Mouse (Mus musculus) T-cell, adult 2 months (primary cell): ENCODE results near the gene Tmem63a.

Experiments
- DNase-seq: peaks from one replicate; pipeline ENCODE4 v3.0.0; 2022; ENCODE audit warnings: low spot score

Tmem63a gene

DNA sequence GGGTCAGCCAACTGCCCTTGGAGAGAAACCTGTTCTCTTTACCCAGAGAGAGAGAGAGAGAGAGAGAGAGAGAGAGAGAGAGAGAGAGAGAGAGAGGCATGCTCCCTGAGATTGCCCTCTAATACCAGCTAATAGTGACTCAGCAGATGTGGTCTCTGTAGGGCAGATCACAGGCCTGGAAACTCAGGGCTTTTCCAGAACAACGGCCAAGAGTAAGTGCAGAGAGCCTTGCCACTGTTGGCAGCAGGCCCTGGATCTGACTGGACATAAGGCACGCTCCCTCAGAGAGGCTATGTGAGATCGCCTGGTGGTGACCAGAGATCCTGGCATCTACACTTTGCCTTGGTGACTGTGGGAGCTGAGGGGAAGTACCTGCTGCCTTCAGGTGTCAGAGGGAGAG, 67.6 kb downstream of the Tmem63a start:
- DNase-seq, result no peak

DNA sequence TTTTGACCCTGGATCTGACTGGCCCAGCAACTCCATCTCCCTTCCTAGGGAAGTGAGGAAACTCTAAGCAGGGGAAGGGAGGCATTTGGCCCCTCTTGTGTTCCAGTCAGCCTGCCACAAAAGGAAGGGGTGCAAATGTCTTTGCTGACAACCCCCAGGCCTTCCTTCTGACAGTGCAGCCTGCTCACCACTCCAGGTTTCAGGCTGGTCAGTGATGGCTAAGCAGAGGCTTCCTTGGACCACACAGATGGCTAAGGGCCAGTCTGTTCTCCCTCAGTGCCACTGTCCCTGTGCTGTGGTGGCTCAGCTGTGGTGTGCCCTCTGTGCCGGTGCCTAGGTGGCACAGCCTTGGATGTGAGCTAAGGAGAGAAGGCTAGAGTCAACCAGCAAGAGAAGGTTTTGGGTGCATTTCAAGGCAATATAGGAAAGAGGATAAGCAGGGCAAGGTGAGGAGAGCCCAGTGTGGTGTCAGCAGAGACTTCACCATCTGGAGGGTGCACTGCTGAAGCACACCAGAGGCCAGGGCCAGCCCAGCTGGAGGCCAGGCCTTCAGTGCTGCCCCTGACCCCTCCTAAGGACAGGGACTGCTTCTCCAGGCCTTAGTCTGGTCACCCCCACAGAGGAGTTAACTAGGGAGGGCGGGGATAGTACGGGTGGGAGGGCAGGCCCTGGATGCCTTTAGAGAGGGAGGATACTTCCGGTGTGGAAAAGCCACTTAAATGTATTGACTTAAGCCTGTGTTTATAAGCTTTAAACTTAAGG, 68.2 kb downstream of the Tmem63a start:
- no peak for DNase-seq

DNA sequence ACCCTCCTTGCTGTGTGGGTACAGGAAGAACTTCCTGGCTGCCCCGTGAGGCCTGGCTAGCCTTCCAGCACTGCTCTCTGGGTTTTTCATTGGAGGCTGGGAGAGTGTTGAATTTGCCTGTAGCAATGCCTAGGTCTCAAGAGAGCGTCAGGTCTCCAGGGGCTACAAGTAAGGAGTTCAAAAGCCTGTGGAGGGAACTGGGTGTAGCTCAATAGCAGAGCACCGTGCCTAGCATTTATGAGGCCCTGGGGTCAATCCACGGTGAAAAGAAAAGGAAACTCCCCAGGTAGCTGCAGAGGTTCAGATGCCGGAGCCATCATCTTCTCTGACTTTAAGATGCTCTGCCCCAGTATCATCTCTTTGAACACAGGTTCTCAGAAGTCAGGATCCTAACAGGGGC, 69.5 kb downstream of the Tmem63a start:
- no peak for DNase-seq

DNA sequence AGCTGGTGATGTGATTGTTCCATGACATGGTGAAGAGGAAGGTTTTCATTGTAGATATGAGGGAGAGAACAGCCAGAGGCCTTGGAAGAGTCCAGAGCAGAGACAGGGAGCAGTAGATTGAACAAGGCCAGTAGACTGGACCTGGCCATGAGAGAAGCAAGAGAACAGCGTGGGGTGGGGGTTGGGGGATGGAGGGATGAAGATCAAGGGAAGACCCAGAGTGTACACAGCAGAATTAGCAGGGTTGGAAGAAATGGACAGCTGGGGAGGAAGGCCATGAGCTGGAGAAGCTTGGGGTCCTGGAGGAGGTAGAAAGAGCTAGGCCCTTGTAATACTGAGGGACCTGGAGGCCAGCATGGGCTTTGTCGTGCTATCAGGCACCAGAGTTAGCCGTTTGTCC, 70.3 kb downstream of the Tmem63a start:
- no peak for DNase-seq

GRCm38 (mm10) chr1:181013446-181013845, 71.3 kb downstream of the Tmem63a start:
- DNase-seq, result no peak

GRCm38 (mm10) chr1:181014731-181015500, 72.8 kb downstream of the Tmem63a start:
- DNase-seq, result no peak

- DNase-seq, result no peak
Measured at GRCm38 (mm10) chr1:181015558-181015957, 73.4 kb downstream of the Tmem63a start.

DNA sequence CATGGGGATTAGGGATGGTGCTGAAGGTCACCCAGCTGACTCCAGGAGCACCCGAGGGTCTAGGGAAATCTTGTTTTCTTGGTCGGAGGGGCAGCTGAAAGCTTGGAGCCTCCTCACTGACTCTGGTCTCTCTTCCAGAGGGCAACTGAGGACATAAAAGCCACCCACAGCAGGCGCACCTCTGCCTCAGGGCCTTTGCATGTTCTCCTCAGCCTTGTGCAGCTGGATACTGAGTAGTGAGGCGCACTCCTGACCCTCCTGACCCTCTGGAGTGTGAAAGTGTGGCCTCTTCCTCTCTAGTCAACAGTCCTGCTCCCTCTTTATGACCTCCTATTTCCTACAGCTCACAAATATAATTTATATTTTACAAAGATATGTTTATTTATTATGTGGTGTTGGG, 73.9 kb downstream of the Tmem63a start:
- DNase-seq, result no peak

DNA sequence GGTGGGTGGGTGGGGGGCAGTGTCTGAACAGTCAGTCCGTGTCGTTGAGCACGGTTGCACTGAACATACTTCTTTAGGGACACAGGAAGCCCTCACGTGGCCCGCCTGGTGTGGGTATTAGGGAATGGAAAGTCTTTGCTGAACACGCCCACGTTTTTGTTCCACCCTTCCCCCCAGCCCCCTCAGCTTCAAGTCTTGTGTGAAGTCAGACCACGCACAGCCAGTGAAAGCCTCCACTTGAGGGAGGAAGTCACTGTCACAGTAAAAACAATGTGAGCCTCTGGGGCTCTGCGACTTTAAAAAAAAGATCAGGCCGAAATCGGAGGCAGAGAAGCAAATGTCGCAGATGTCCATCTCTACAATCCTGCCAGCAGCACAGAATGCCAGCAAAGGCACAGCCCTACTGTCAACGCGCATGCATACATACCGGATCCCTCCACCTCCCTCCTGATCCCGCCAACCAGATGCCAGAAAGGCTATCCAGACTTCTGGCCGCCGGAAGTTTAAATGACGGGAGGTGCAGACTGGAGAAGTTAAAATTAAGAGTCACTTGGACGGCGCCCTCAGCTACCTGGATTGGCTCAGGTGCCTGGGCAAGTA, 74.5 kb downstream of the Tmem63a start:
- peak; percentile 73 for DNase-seq

DNA sequence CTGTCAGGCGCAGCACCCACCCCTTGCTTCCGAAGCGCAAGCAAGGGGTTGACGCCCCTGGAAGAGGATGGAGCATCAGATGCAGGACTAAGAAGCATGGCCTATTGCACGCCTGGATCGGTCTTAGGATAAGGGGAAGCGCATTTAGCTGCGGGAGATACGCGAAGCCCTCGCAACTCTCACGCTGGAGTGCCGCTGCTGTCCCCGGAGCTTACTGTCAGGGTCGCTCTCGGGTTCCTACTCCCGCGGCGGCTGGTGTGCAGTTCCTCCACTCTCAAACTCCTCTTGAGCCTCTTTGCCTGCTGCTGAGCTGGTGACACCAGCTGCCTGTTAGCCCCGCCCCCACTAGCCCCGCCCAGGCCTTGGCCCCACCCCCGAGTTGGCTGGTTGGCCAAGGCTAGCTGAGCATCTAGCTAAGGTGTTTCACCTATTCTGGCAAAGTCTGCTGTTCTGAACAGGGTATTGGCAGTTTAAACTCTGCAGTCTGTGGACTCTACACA, 75.1 kb downstream of the Tmem63a start:
- peak; percentile 86 for DNase-seq

DNA sequence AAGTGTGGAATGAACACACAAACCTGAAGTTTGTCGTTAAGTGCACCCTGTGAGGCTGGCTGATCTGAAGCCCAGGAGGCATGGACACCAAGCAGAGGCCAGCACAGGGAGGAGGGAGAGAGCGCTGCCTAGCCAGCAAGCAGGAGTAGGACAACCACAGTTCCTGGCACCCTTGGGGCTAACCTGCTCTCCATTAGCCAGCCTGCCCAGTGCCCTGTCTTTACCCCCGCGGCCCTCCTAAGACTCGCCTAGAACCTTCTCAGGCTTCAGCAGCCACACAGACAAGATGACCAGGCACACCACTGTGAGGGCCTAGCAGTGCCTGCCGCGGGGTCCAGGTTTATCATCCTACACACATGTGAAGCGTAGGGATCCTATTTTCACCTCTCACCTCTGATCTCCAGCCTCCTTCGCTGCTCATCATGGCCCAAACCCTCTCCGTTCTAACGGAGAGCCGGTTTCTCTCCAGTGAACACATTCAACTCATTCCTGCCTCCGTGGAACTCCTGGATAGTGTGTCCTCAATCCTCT, 75.8 kb downstream of the Tmem63a start:
- DNase-seq, result no peak

DNA sequence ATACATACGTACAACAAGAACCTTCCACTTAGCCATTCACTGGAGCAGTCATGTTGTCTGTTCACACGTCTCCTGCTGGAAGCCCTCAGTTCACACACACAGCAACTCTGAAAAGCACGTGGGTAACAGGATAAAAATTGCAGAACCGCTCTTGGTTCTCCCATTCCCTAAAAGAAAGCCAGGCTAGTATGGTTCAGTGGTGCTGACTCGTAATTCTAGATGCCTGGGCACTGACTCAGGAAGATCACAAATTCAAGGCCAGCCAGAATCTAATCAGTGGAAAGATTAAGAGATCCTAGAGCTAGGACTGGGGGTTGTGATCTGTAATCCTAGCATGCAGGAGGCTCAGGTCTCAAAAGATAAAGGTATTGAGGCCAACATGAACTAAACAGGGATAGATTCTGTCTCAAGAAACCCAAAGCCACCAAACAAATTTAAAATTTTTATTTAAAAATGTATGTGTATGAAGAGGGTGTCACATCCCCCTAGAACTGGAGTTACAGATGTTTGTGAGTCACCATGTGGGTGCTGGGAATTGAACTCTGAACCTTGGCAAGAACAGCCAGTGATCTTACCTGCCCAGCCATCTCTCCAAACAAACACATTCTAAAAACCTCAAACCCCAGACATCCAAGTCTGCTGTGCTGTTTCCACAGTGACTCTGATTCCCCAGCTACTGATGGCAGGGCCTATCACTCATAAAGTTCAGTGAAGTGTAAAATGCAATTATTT, 78.8 kb downstream of the Tmem63a start, which contains the start of gene Ephx1:
Gene Ephx1, minus strand, starts transcription at position 149 of the 732 bp plus-strand sequence.
- DNase-seq, result no peak

DNA sequence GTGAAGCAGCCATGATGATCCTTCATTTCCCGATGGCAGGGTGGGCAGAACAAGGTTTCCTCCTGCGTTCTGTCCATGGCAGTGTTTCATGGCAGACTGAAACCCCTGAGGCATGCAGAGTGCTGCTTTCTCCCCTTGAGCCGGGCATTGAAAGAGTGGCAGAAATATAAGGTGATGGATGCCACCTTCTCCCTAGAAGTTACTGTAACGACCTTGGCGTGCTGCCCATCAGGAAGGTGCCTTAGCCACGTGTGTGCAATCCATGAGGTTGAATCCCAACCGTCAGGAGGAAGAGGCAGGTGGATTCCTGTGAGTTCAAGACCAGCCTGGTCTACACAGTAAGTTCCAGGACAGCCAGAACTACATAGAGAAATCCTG, 79.3 kb downstream of the Tmem63a start:
- no peak for DNase-seq

DNA sequence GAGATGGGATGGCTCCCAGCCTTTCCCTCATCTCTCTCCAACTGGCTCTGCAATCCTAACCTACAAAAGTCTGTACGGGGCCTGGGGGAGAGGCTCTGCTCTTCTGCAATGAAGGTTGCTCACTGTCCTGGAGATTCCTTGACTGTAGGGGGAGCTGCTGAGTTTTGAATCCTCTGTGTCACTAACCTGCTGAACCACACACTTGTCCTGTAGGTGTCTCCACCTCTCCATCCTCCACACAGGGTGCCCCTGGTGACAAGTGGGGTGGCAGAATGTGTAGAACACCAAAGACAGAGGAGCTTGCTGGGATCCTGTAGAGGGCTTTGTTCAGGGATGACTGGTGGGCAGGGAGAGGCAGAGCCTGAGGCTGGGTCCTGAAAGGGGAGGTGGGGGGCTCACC, 80.1 kb downstream of the Tmem63a start:
- DNase-seq, result peak; percentile 85
